Mouse (Mus musculus) stomach, postnatal 0 days (tissue): ENCODE measurements around the gene Mad1l1.

ENCODE experiments used
- CTCF ChIP-seq: IDR thresholded peaks from 2 replicates; pipeline ENCODE4 v1.5.1; 2016; ENCODE audit warnings: antibody characterized with exemption, low read depth, mild to moderate bottlenecking, moderate library complexity
- EP300 ChIP-seq: optimal IDR thresholded peaks from 2 replicates; pipeline ENCODE3; 2016; ENCODE audit warnings: antibody characterized with exemption

DNA sequence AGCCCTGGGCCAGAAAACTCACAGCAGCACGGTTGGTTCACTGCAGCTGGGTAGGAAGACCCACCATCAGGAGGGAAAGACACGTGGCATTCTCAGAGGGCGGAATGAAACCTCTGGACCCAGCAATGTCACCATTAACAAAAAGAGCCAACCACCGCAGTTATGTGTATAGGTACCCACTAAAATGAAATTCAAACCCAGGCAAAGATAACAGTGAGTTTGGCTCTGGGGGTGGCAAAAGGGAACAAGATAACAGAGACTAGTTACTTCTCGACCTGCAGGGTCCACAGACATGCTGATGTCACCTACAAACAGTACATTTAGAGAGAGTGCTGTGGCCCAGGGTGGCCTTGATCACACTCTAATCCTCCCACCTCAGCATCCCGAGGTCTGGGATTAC, 157.4 kb downstream of the Mad1l1 start:
- TF ChIP-seq EP300, result no peak
- TF ChIP-seq CTCF, result no peak
